Mouse (Mus musculus) C2C12 (cell line): ENCODE results near the gene Diaph3. TPM values are rescaled to one million over a fixed set of nuclear protein-coding genes. Genes with fewer than 3 reads are reported as not detected.

Source experiments
- H3K27me3 ChIP-seq: one replicate; pipeline ENCODE4 v1.6.1; 2011; ENCODE audit not compliant: control insufficient read depth, insufficient read depth, insufficient read length
- H3K36me3 ChIP-seq: one replicate; pipeline ENCODE4 v1.6.1; 2011; ENCODE audit not compliant: control insufficient read depth, insufficient read depth
- H3K4me3 ChIP-seq: one replicate; pipeline ENCODE4 v1.5.1; 2011; ENCODE audit warnings: mild to moderate bottlenecking, control low read depth; ENCODE audit not compliant: poor library complexity, insufficient read depth, severe bottlenecking
- H3K79me2 ChIP-seq: one replicate; pipeline ENCODE4 v1.6.1; 2011; ENCODE audit not compliant: control insufficient read depth, insufficient read depth
- H3K79me3 ChIP-seq: one replicate; pipeline ENCODE4 v1.6.1; 2011; ENCODE audit warnings: low read depth, control low read depth
- H3ac ChIP-seq: one replicate; pipeline ENCODE3; 2011; ENCODE audit warnings: low read depth; ENCODE audit not compliant: control insufficient read depth, insufficient read length
- CEBPB ChIP-seq: IDR thresholded peaks from one replicate; pipeline ENCODE4 v1.6.1; 2011; ENCODE audit warnings: low read depth, mild to moderate bottlenecking, control low read depth, moderate library complexity
- CTCF ChIP-seq: IDR thresholded peaks from one replicate; pipeline ENCODE4 v1.5.1; 2011; ENCODE audit not compliant: control insufficient read depth, insufficient read depth, insufficient read length
- FOSL1 ChIP-seq: IDR thresholded peaks from one replicate; pipeline ENCODE4 v1.8.0; 2011; ENCODE audit warnings: mild to moderate bottlenecking, low read length; ENCODE audit not compliant: poor library complexity, insufficient read depth, severe bottlenecking
- MAX ChIP-seq: IDR thresholded peaks from one replicate; pipeline ENCODE4 v1.6.1; 2011; ENCODE audit warnings: mild to moderate bottlenecking, control low read depth
- MYOD1 ChIP-seq: IDR thresholded peaks from one replicate; pipeline ENCODE4 v1.6.1; 2011; ENCODE audit warnings: low read depth; ENCODE audit not compliant: control insufficient read depth, insufficient read length
- MYOG ChIP-seq: IDR thresholded peaks from one replicate; pipeline ENCODE4 v1.6.1; 2011; ENCODE audit not compliant: control insufficient read depth, insufficient read length; ENCODE audit errors: extremely low read depth
- USF1 ChIP-seq: IDR thresholded peaks from one replicate; pipeline ENCODE4 v1.6.1; 2011; ENCODE audit warnings: low read depth, mild to moderate bottlenecking, control low read depth, moderate library complexity
- long read RNA-seq, 2 experiments: library from polyadenylated mRNA; unstranded; transcript quantifications; one replicate each; pipeline ENCODE4 v2.0.0; 2019 to 2020
- polyA plus RNA-seq: library from polyadenylated mRNA; unstranded; fragments of >200 nt; fragmentation: generic; extraction: Trizol; gene quantifications from one replicate; pipeline ENCODE4 v1.2.1, GENCODE M21; 2012; ENCODE audit warnings: missing spikeins

Gene Diaph3
- 14.3 TPM for polyA plus RNA-seq
- long read RNA-seq, experiment 1, partial matches to known transcripts, result 3 of 6 reads
- long read RNA-seq, experiment 1, other reads (novel, unspliced or antisense), result 3 of 6 reads
- long read RNA-seq, experiment 2, full-length matches to known transcripts, result 4 of 13 reads
- long read RNA-seq, experiment 2, partial matches to known transcripts, result 8 of 13 reads
- long read RNA-seq, experiment 2, other reads (novel, unspliced or antisense), result 1 of 13 reads

GRCm38 (mm10) chr14:87140963-87141486 is at the start of gene Diaph3:
Gene Diaph3, minus strand, starts transcription at chr14:87141235.
- no peak for TF ChIP-seq USF1
- no peak for TF ChIP-seq FOSL1
- no peak for TF ChIP-seq CEBPB
- no peak for TF ChIP-seq MYOD1
- TF ChIP-seq CTCF, result no peak
- no peak for TF ChIP-seq MYOG
- TF ChIP-seq MAX, result no peak
- Histone ChIP-seq H3K79me3 (peaks cover 39% of the 10 kb centered on the region), H3K79me2 (peaks cover 47% of the 10 kb centered on the region), H3K4me3 (peak within 1 kb of the TSS; percentile 57), H3ac (peak within 1 kb of the TSS; percentile 78), H3K27me3 (no peaks in the 10 kb centered on the region), H3K36me3 (no peaks in the 10 kb centered on the region)

DNA sequence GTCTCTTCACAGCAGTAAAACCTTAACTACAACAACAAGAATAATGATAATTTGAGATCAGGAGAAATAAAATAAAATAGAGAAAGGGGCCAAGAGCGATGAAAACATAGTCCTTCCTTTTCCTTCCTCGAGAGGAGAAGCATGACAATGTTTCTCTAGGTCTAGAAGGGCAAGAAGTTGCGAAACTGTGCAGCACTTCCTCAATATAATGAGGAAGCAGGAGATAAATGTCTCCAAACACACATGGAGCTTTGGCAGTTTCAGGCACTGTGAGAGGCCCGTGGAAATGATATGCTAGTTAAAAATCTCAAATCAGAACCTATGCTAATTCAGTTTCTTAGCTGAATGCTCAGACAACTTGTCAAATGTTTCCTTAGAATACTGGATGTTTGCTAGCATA is 49.6 kb upstream of the Diaph3 start:
- no peak overlapping the region for H3K4me3 ChIP-seq
- no peaks in the 10 kb centered on the region for H3K79me2 ChIP-seq
- no peak for TF ChIP-seq FOSL1
- TF ChIP-seq CTCF, result no peak
- TF ChIP-seq MYOG, result no peak
- TF ChIP-seq MYOD1, result no peak
- TF ChIP-seq MAX, result no peak
- no peak for TF ChIP-seq USF1
- TF ChIP-seq CEBPB, result no peak
- H3K27me3 ChIP-seq, result no peaks in the 10 kb centered on the region
- no peaks in the 10 kb centered on the region for H3K79me3 ChIP-seq
- no peaks in the 10 kb centered on the region for H3K36me3 ChIP-seq
- no peak overlapping the region for H3ac ChIP-seq

DNA sequence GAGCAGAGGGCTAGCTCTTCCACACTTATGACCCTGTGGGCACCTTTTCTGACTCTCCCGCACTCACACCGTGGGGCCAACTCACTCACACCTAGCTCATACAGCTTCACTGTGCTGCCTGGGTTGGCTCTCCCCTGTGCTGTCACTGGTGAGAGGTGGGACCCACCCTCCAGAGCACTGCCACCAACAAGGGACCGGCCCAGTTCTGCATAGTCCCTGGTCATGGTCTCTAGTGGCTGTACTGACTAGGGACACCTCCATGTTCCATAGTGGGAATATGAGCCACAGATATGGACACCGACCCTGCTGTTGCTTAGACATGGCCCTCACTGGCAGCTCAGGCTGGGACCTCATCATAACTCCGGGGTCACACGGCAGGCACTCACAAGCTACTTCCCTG is 30.5 kb upstream of the Diaph3 start:
- Histone ChIP-seq H3K27me3 (no peaks in the 10 kb centered on the region), H3K4me3 (no peak overlapping the region), H3K79me2 (no peaks in the 10 kb centered on the region), H3K79me3 (no peaks in the 10 kb centered on the region), H3ac (no peak overlapping the region), H3K36me3 (no peaks in the 10 kb centered on the region)
- TF ChIP-seq USF1, result no peak
- TF ChIP-seq CTCF, result no peak
- no peak for TF ChIP-seq MYOG
- TF ChIP-seq MAX, result no peak
- no peak for TF ChIP-seq FOSL1
- TF ChIP-seq MYOD1, result no peak
- no peak for TF ChIP-seq CEBPB

- H3K79me3 ChIP-seq, result no peaks in the 10 kb centered on the region
- no peaks in the 10 kb centered on the region for H3K36me3 ChIP-seq
- H3K79me2 ChIP-seq, result no peaks in the 10 kb centered on the region
- no peaks in the 10 kb centered on the region for H3K27me3 ChIP-seq
- TF ChIP-seq CTCF (no peak), MYOG (no peak), USF1 (no peak), MYOD1 (no peak), MAX (no peak), FOSL1 (no peak), CEBPB (no peak)
- H3K4me3 ChIP-seq, result no peak overlapping the region
- H3ac ChIP-seq, result no peak overlapping the region
These were observed 28.1 kb upstream of the Diaph3 start for GRCm38 (mm10) chr14:87169151-87169550.

- peak overlapping the region; percentile 52 for H3ac ChIP-seq
- no peaks in the 10 kb centered on the region for H3K79me2 ChIP-seq
- TF ChIP-seq USF1 (no peak), CEBPB (peak; percentile 72)
- no peaks in the 10 kb centered on the region for H3K79me3 ChIP-seq
- no peak overlapping the region for H3K4me3 ChIP-seq
- H3K27me3 ChIP-seq, result no peaks in the 10 kb centered on the region
- H3K36me3 ChIP-seq, result no peaks in the 10 kb centered on the region
These were observed 14.7 kb upstream of the Diaph3 start for GRCm38 (mm10) chr14:87155621-87156238.

DNA sequence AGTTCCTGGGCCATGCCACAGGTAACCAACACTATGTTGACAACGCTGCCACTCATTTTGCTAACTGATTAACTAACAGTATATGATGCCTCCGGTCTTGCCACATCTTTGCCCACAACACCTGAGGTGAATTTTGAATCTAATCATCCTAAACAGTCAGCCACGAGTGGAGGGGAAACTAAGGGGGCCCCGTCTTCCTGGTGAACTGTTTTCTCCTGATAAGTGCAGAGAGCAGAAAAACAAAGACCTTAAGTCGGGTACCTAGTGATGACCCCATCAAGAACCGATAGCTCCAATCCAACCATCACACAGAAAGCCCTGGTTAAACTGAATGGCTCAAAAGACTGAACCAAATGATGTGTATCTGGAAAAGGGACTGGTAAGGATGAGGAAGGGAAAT is 8.6 kb upstream of the Diaph3 start:
- TF ChIP-seq CTCF (no peak), MYOG (no peak)
- H3K27me3 ChIP-seq, result no peaks in the 10 kb centered on the region
- no peaks in the 10 kb centered on the region for H3K79me2 ChIP-seq
- H3K79me3 ChIP-seq, result no peaks in the 10 kb centered on the region
- H3K36me3 ChIP-seq, result no peaks in the 10 kb centered on the region
- no peak overlapping the region for H3K4me3 ChIP-seq
- no peak overlapping the region for H3ac ChIP-seq
